Mouse (Mus musculus): ENCODE measurements around the gene Prkag3.

Prkag3 gene

DNA sequence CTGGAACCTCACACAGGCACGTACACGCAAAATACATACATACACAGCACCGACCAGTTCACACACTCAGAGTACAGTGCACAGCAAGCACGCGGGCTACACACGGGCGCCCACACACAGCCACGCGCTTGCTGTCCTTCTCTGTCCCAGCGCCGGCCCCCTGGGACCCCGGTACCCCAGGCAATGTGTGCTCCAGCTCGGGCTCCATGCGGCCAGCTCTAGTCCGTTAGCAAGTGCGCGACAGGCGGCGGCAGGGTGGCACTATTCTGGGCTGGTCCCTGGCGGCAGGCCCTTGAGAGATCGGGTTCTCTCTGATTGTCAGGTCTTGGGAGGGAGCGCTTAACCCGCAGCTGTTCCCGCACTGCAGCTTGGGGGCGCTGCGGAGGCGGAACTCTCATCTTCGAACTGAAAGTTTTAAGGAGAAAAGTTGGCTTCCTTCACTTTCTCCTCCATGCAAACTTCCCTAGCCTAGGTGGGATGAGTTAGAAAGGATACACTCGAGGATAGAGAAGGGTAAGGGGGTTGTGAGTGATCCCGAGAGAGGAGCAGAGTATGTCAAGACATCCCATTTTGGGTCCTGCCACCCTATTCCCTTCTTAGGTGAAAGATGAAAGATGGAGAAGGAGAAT lies at the start of gene Prkag3:
Prkag3 (minus strand) TSS at position 579 of the 629 bp plus-strand sequence.
- DNase-seq (ENCODE audit: low read depth): peak; percentile 52

DNA sequence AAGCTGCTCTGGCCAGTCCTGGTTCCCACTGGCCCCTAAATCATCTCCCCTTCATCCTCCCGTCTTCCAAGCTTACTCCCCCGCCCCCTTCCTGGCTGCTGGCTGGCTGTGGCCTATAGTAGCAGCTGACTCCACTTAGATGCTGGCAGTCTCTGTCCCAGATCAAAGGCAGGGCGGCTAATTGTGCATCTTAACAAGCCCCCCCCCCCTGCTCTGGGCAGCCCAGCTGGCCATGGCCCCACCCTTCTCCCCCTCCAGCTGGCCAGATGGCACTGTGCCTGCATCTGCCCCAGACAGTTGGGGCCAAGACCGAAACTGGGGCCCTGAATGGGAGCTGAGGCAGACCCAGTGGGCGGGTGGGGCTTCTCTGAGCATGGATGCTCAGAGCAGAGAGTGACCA lies 48.4 kb upstream of the Prkag3 start:
- peak; percentile 47 for DNase-seq (ENCODE audit: low read depth)

DNA sequence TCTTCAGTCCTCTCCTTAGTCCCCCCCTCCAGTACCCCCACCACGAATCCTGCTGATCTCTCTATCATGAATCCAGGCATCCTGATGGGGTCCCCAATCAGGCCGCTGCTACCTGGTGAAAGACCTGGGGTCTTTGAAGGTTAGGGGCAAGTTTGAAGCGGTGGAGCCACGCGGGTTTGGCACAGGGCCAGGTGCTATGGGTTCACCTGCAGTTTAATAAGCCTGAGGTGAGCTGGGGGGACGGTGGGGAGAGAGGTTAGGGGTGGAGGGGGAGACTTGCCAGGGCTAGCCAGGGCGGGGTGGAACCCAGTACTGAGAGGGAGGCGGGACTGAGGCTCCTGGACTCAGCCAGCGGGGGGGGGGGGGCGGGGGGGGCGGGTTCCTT lies 46.1 kb upstream of the Prkag3 start:
- DNase-seq (ENCODE audit: low read depth): no peak

DNA sequence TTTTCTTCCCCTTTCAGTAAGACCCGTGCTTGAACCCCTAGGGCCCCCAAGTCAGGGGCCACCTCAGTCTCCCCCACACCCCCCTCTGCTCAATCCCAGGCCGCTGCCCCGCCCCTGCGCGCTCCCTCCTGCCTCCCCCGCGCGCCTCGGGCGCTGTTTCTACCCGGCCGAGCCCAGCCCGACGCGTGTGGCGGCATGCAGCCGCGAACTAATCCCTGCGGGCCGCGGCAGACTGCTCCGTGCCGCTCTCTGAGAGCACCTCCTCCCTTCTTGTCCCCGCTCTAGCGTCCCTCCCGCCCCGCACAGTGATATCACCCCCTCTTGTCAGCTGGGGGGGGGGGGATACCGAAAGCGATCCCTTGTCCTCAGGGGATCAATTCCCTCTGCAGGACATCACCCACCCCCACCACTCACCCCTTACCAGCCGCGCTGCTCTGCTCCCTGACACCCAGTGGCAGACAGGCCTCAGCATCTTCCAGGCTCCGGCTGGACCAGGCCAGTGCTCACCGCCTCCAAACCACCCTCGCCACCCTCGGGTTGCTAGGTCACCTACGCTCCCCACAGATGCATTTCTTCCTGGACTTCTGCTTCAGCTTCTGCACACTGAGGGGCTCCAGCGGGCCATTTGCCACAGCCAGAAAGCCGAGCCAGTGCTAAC lies 45.6 kb upstream of the Prkag3 start:
- peak; percentile 57 for DNase-seq (ENCODE audit: low read depth)

GRCm38 (mm10) chr1:74792831-74793660 lies 44.0 kb upstream of the Prkag3 start:
- DNase-seq (ENCODE audit: low read depth): no peak

DNA sequence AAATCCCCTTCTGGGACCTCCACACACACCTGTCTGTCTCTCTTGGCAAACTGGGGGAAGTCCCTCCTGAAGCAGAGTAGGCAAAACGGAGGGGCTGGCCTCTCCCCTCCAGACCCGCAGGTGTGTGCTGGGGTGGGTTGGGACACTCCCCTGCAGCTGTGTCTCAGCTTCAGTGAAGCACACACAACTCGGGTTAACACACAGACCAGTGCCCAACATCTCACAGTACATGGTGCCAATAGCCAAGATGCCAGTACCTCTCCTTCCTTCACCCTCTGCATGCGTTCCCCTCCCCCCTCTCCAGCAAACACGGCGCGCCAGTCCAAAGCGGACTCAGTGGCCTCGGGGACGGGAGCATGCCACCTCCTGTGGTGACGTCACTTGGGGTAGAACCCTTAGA lies 42.2 kb upstream of the Prkag3 start, which contains the start of gene Wnt10a:
Wnt10a (plus strand) TSS at position 268 of the 400 bp plus-strand sequence.
- DNase-seq (ENCODE audit: low read depth): no peak

GRCm38 (mm10) chr1:74790095-74790494 lies 41.1 kb upstream of the Prkag3 start:
- DNase-seq (ENCODE audit: low read depth): no peak

GRCm38 (mm10) chr1:74788603-74789176 lies 39.7 kb upstream of the Prkag3 start:
- DNase-seq (ENCODE audit: low read depth): no peak

GRCm38 (mm10) chr1:74787846-74788245 lies 38.8 kb upstream of the Prkag3 start:
- DNase-seq (ENCODE audit: low read depth): peak; percentile 89

DNA sequence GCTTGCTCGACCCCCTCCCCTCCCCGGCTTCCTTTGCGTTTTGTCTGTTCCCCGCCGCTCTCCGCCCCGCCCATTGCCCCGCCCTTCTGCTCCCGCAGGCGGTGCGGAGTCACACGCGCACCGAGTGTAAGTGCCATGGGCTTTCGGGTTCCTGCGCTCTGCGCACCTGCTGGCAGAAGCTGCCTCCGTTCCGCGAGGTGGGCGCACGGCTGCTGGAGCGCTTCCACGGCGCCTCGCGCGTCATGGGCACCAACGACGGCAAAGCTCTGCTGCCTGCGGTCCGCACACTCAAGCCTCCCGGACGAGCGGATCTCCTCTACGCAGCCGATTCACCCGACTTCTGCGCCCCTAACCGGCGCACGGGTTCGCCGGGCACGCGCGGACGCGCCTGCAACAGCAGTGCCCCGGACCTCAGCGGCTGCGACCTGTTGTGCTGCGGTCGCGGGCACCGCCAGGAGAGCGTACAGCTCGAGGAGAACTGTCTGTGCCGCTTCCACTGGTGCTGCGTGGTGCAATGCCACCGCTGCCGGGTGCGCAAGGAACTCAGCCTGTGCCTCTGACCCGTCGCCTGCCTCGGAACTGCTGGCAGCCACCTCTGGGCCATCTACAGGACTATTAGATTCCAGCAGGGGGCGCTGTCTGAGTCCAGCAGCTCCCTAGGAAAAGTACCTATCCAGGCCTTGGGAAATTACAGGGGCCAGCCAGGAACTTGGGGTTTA lies 35.2 kb upstream of the Prkag3 start:
- peak; percentile 35 for DNase-seq (ENCODE audit: low read depth)

- DNase-seq (ENCODE audit: low read depth): no peak
Observed at GRCm38 (mm10) chr1:74783554-74783953, 34.5 kb upstream of the Prkag3 start.

DNA sequence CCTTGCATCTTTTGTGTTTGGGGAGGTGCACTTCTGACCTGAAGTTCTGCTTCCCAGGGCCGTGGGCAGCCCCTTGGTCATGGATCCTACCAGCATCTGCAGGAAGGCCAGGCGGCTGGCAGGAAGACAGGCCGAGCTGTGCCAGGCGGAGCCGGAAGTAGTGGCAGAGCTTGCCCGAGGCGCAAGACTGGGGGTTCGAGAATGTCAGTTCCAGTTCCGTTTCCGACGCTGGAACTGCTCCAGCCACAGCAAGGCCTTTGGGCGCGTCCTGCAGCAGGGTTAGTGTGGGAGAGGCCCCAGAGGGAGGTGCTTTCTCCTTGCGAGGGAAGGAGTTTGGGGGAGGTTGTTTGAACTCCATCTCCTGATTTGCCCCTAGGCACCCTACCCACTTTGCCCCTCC lies 33.0 kb upstream of the Prkag3 start:
- no peak for DNase-seq (ENCODE audit: low read depth)

- no peak for DNase-seq (ENCODE audit: low read depth)
Observed at GRCm38 (mm10) chr1:74778934-74779486, 30.0 kb upstream of the Prkag3 start.

DNA sequence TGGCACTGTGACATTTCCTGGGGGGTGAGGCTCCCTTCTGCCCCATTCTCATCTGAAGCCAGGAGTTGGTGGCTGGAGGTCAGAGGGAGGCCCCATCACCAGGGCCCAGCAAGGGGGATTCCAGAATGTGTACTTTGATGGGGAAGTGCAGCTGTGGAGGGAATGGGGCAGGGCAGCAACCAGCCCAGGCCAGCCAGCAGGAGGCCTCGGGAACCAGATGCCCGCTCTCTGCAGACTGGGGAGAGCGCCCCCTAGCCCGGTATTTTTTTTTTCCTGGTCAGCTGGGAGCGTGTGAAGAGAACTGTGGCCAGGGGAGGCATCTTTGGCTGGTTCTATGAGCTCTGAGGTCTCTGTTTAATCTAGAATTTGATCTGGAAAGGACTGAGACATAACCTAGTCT lies 26.8 kb upstream of the Prkag3 start:
- peak; percentile 43 for DNase-seq (ENCODE audit: low read depth)

DNA sequence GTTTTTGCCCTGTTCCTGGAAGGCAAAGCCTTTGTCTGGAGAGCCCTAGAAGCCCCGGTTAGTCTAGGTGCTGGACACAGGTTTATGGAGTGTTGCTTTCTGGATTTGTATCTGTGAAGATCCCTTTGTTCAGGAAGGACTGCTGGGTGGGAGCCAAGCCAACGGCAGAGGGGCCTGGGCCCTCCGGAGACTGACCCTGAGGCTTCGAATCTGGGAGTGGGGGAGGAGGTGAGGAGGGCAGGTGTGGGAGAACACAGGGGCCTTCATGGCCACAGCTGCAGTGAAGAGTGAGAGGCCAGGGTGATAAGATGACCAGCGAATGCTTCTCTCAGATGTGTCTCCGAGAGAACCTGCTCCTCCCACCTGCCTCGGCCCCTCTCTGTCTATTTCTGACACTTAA lies 25.0 kb upstream of the Prkag3 start:
- no peak for DNase-seq (ENCODE audit: low read depth)

GRCm38 (mm10) chr1:74773136-74773535 lies 24.1 kb upstream of the Prkag3 start:
- peak; percentile 79 for DNase-seq (ENCODE audit: low read depth)

GRCm38 (mm10) chr1:74771931-74772620 lies 23.1 kb upstream of the Prkag3 start:
- DNase-seq (ENCODE audit: low read depth): no peak

- no peak for DNase-seq (ENCODE audit: low read depth)
Observed at GRCm38 (mm10) chr1:74771845-74771930, 22.7 kb upstream of the Prkag3 start, which contains the start of gene Wnt6. Gene Wnt6, plus strand, starts transcription at chr1:74771892.

DNA sequence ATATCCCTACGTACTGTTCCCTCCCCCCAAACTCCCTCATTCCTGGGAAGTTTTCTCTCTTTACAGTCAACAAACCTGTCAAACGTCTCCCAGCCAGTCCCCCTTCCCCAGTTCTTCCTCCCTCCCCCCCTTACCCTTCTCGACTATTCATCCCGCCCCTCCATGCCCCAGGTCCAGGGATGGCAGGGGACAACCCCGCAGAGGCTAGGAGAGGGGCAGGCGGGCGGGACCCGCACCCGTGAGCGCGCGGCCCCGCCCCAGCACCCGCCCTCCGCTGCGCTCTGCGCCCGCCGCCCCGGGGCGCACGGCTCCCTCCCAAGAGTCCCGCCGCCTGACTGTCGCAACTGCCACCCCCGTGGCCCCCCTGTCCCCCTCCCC lies 22.4 kb upstream of the Prkag3 start:
- no peak for DNase-seq (ENCODE audit: low read depth)

DNA sequence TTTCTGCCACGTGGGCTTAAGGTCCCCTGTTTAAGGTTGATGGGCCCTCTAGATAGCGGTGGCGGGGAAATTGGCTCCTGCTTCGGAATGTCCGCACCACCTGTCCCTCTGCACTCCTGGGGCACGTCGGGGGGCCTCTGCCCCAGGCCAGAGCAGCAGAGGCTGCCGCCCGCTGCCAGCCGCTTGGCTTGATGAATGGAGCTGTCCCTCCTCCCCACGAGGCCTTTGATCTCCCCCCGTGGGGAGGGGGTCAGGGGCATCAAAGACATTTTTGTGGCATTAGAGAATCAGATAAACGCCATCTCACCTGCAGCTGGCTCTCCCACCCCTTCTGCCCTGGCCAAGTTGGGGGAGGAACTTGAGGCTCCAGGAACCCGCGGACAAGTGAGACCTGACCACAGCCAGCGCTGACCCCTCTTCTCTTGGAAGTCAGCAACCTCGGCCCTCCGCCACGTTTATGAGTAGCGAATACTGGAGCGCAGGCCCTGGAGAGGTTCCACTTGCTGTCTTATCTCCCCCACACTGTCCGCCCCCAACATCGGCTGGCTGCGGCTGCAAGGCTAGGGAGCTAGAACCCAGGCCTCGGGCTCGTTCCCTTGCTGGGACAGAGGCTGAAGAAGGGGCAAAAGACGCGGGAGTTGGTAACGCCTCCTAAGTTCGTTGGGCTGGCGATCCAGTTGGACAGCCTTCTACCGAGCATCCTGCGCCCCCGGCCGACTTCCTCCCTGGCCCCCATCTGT lies 21.9 kb upstream of the Prkag3 start:
- DNase-seq (ENCODE audit: low read depth): no peak

- peak; percentile 94 for DNase-seq (ENCODE audit: low read depth)
Observed at GRCm38 (mm10) chr1:74763081-74763480, 14.1 kb upstream of the Prkag3 start.
